Mouse (Mus musculus) MN1 (cell line): ENCODE data around the gene Epha8.

Experiments used
- DNase-seq: peaks from one replicate; pipeline ENCODE4 v3.0.0-alpha.2; 2016; ENCODE audit warnings: low spot score

The Epha8 gene

GRCm38 (mm10) chr4:136904767-136905539, 51.7 kb downstream of the Epha8 start:
- DNase-seq: peak; percentile 55

- no peak for DNase-seq
Observed at GRCm38 (mm10) chr4:136899154-136899553, 57.5 kb downstream of the Epha8 start.

- no peak for DNase-seq
Observed at GRCm38 (mm10) chr4:136898637-136899036, 58.0 kb downstream of the Epha8 start, which contains the start of gene C1qa. Gene C1qa, minus strand, starts transcription at chr4:136898803.

GRCm38 (mm10) chr4:136898084-136898598, 58.5 kb downstream of the Epha8 start:
- DNase-seq: no peak

- peak; percentile 40 for DNase-seq
Observed at GRCm38 (mm10) chr4:136896461-136896860, 60.2 kb downstream of the Epha8 start.

GRCm38 (mm10) chr4:136895861-136896260, 60.8 kb downstream of the Epha8 start:
- peak; percentile 42 for DNase-seq

- no peak for DNase-seq
Observed at GRCm38 (mm10) chr4:136894821-136895220, 61.8 kb downstream of the Epha8 start.

GRCm38 (mm10) chr4:136893691-136894543, 62.7 kb downstream of the Epha8 start:
- DNase-seq: peak; percentile 72

- no peak for DNase-seq
Observed at GRCm38 (mm10) chr4:136892811-136893210, 63.8 kb downstream of the Epha8 start, which contains the start of gene C1qc. Gene C1qc, minus strand, starts transcription at chr4:136893065.

GRCm38 (mm10) chr4:136892371-136892770, 64.2 kb downstream of the Epha8 start:
- no peak for DNase-seq

GRCm38 (mm10) chr4:136891115-136891514, 65.5 kb downstream of the Epha8 start:
- DNase-seq: no peak

GRCm38 (mm10) chr4:136889981-136890380, 66.6 kb downstream of the Epha8 start:
- DNase-seq: no peak

GRCm38 (mm10) chr4:136887714-136888113, 68.9 kb downstream of the Epha8 start:
- no peak for DNase-seq

GRCm38 (mm10) chr4:136886101-136886500, 70.5 kb downstream of the Epha8 start, which contains the start of gene C1qb:
Gene C1qb, minus strand, starts transcription at chr4:136886187.
- no peak for DNase-seq
